Mouse (Mus musculus) G1E (cell line): ENCODE measurements at regions not wholly inside any gene's neighbourhood (a gene's known extent, or its start where the extent isn't known, plus 50 kb on each side); places are given as distances from the start of the nearest gene placed in this dataset.

Source experiments
- CTCF ChIP-seq: IDR thresholded peaks from 2 replicates; pipeline ENCODE4 v1.5.1; 2012; ENCODE audit warnings: low read depth, low read length, inconsistent platforms, mixed read lengths
- GATA1 ChIP-seq: IDR thresholded peaks from 2 replicates; pipeline ENCODE4 v1.6.1; 2012; ENCODE audit warnings: borderline replicate concordance, low read length, inconsistent platforms, mixed read lengths
- GATA2 ChIP-seq: IDR thresholded peaks from 2 replicates; pipeline ENCODE4 v1.6.1; 2012; ENCODE audit warnings: low read depth, low read length, inconsistent platforms, borderline replicate concordance
- POLR2AphosphoS5 ChIP-seq: IDR thresholded peaks from 2 replicates; pipeline ENCODE4 v1.6.1; 2012; ENCODE audit warnings: low read depth, low read length, inconsistent platforms; ENCODE audit not compliant: insufficient replicate concordance

DNA sequence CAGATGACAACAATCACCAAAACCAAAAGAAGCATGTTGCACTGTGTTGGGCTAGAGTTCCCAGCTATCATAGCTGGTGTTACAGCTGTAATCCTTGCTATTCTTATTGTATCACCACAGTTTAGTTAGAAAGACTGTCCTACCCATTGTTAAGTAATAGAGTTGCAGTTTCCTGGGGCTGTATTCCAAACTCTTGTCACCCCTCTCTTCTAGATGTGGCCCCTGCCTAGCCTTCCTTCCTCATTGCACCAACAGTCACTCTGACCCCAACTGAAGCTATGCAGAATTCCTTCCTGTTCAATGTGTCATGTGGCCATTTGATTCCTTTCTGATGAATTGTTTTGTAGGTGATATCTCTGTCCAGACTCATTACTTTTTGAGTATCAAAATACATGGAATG, 87.8 kb upstream of the Clnk start:
- no peak for TF ChIP-seq CTCF
- TF ChIP-seq GATA2 = no peak
- no peak for TF ChIP-seq GATA1
- no peak for TF ChIP-seq POLR2AphosphoS5
